ENCODE assay signal across 16 mouse cellular contexts in the genomic region with DNA sequence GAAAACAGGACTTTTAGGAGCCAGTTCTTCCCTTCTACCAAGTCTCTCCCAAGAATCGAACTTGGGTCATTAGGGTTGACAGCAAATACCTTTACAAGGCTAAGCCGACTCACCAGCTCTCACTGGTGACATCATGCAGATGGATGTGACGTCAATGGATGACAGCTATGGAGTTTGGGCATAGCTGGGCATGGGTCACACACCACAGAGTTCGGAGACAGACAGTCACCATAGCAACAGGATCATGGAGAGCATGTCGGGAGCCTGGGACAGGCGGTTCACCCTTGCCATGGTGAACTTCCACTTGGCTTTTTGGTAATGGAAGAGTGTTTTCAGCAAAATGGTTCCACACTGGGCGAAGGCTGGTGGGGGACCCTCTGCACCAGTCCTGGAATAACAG.
DNase-seq lines count a peak whose midpoint lies in the region; ATAC-seq and TF ChIP-seq lines count a peak whose summit lies in the region.
"Had no signal": no experiment of that assay in that cellular context is flagged by ENCODE, and none has a peak within 500 bp of the region (broad histone marks: within the 10 kb centered on the region; RNA-seq: fewer than 3 reads in every experiment).

No protein-coding gene starts in this region.

- peak; percentile 27; the same call in 1 of the 2 replicates for ATAC-seq in forebrain, embryonic 14.5 days
- ATAC-seq in hindbrain, postnatal 0 days = 0 out of 2 replicates have a peak, but pooled peaks have one; percentile 41
- no peak for ATAC-seq in midbrain, postnatal 0 days (ENCODE audit: low FRiP score)
- ATAC-seq: CD4-positive, CD25-positive, alpha-beta regulatory T cell, adult 4 months; lung, postnatal 0 days had no signal

- no peak overlapping the region for H3K9ac ChIP-seq in forebrain, embryonic 14.5 days (ENCODE audit: low read length)
- no peak overlapping the region for H3K9ac ChIP-seq in hindbrain, postnatal 0 days (replicated peaks; ENCODE audit: low read length)
- H3K9ac ChIP-seq in midbrain, postnatal 0 days (replicated peaks; ENCODE audit: low read length, poor library complexity, severe bottlenecking) = no peak overlapping the region
- H3K9ac ChIP-seq: stomach, embryonic 15.5 days had no signal

- H3K27ac ChIP-seq in embryonic facial prominence, embryonic 10.5 days (replicated peaks) = peak overlapping the region; percentile 78
- H3K27ac ChIP-seq in forebrain, embryonic 14.5 days (ENCODE audit: low read depth, low read length) = peak overlapping the region; percentile 33; the same call in 1 of the 2 replicates
- no peak overlapping the region for H3K27ac ChIP-seq in hindbrain, postnatal 0 days
- H3K27ac ChIP-seq in midbrain, postnatal 0 days (ENCODE audit: low read depth, low read length) = peak overlapping the region; percentile 49; the same call in 1 of the 2 replicates
- no peak overlapping the region for H3K27ac ChIP-seq in left cerebral cortex, adult 2 months
- H3K27ac ChIP-seq: stomach, embryonic 15.5 days had no signal

- no peak for TF ChIP-seq CTCF in hindbrain, postnatal 0 days (IDR thresholded peaks at IDR 0.05; ENCODE audit: low read depth)
- TF ChIP-seq CTCF in midbrain, postnatal 0 days (IDR thresholded peaks at IDR 0.05) = no peak
- TF ChIP-seq CTCF in left cerebral cortex, adult 2 months (IDR thresholded peaks at IDR 0.05) = no peak

- H3K36me3 ChIP-seq in embryonic facial prominence, embryonic 10.5 days (replicated peaks) = no peaks in the 10 kb centered on the region
- H3K36me3 ChIP-seq in forebrain, embryonic 14.5 days (ENCODE audit: control insufficient read depth, insufficient read depth, low read length) = no peaks in the 10 kb centered on the region
- no peaks in the 10 kb centered on the region for H3K36me3 ChIP-seq in hindbrain, postnatal 0 days (ENCODE audit: insufficient read depth, low read length)
- H3K36me3 ChIP-seq in midbrain, postnatal 0 days (ENCODE audit: insufficient read depth, low read length) = no peaks in the 10 kb centered on the region
- H3K36me3 ChIP-seq: heart, embryonic 10.5 days; stomach, embryonic 15.5 days had no signal

- WGBS in embryonic facial prominence, embryonic 10.5 days = 68% methylated on average over 7 of the region's 7 CpGs
- 42% methylated on average over 7 of the region's 7 CpGs for WGBS in forebrain, embryonic 14.5 days
- WGBS in hindbrain, postnatal 0 days = 46% methylated on average over 7 of the region's 7 CpGs
- WGBS in midbrain, postnatal 0 days = 39% methylated on average over 7 of the region's 7 CpGs

- peaks cover 44% of the 10 kb centered on the region for H3K4me1 ChIP-seq in embryonic facial prominence, embryonic 10.5 days
- H3K4me1 ChIP-seq in forebrain, embryonic 14.5 days (ENCODE audit: control insufficient read depth, insufficient read depth, low read length) = peaks cover 20% of the 10 kb centered on the region
- peaks cover 15% of the 10 kb centered on the region; the same call in 1 of the 2 replicates for H3K4me1 ChIP-seq in hindbrain, postnatal 0 days (ENCODE audit: insufficient read depth, low read length)
- H3K4me1 ChIP-seq in midbrain, postnatal 0 days (ENCODE audit: insufficient read depth, low read length) = peaks cover 11% of the 10 kb centered on the region; the same call in 1 of the 2 replicates

- no peak overlapping the region for H3K4me3 ChIP-seq in embryonic facial prominence, embryonic 10.5 days
- H3K4me3 ChIP-seq in forebrain, embryonic 14.5 days (ENCODE audit: low read depth, low read length) = no peak overlapping the region
- H3K4me3 ChIP-seq in hindbrain, postnatal 0 days (ENCODE audit: low read length) = no peak overlapping the region
- H3K4me3 ChIP-seq in midbrain, postnatal 0 days (ENCODE audit: low read depth, low read length) = no peak overlapping the region
- no peak overlapping the region for H3K4me3 ChIP-seq in left cerebral cortex, adult 2 months
- H3K4me3 ChIP-seq: heart, embryonic 10.5 days; stomach, embryonic 15.5 days had no signal

- DNase-seq in embryonic facial prominence, embryonic 10.5 days (ENCODE audit: low spot score) = no peak
- peak; percentile 32 for DNase-seq in forebrain, embryonic 14.5 days (ENCODE audit: low spot score)
- DNase-seq in hindbrain, postnatal 0 days (ENCODE audit: low spot score) = peak; percentile 18
- DNase-seq in midbrain, postnatal 0 days (ENCODE audit: low spot score) = no peak
- DNase-seq in left cerebral cortex, adult 2 months (ENCODE audit: extremely low spot score in 1 of 2, low spot score in 2 of 2) = no peak
- DNase-seq in layer of hippocampus, postnatal 25 days (ENCODE audit: extremely low spot score in 1 of 2, low spot score in 1 of 2) = no peak
- DNase-seq in right cerebral cortex, postnatal 10 days (ENCODE audit: low spot score in 2 of 2) = no peak
- no peak for DNase-seq in testis, postnatal 14 days (ENCODE audit: low spot score)
- DNase-seq: adrenal gland, adult 2 months; layer of hippocampus, adult 9-11 months; liver; right cerebral cortex, postnatal 14 days had no signal

- intact Hi-C loops in left cerebral cortex, adult 2 months (cut with DNase I) = no loop called here

- H3K4me2 ChIP-seq in forebrain, embryonic 14.5 days (ENCODE audit: low read length) = no peak overlapping the region
- no peak overlapping the region for H3K4me2 ChIP-seq in hindbrain, postnatal 0 days (ENCODE audit: low read depth, low read length)
- no peak overlapping the region for H3K4me2 ChIP-seq in midbrain, postnatal 0 days (ENCODE audit: low read depth, low read length, poor library complexity, severe bottlenecking)
- H3K4me2 ChIP-seq: stomach, embryonic 15.5 days had no signal

- 0 out of 2 replicates have a peak, but pooled peaks cover 11% of the 10 kb centered on the region for H3K27me3 ChIP-seq in embryonic facial prominence, embryonic 10.5 days (replicated peaks; ENCODE audit: low read depth, poor library complexity, severe bottlenecking)
- no peaks in the 10 kb centered on the region for H3K27me3 ChIP-seq in forebrain, embryonic 14.5 days (replicated peaks; ENCODE audit: control insufficient read depth, insufficient read depth, low read length)
- no peaks in the 10 kb centered on the region for H3K27me3 ChIP-seq in hindbrain, postnatal 0 days (ENCODE audit: insufficient read depth, low read length)
- H3K27me3 ChIP-seq in midbrain, postnatal 0 days (ENCODE audit: insufficient read depth, low read length) = 0 out of 2 replicates have a peak, but pooled peaks cover 3% of the 10 kb centered on the region
- H3K27me3 ChIP-seq: stomach, embryonic 15.5 days had no signal

- no peaks in the 10 kb centered on the region for H3K9me3 ChIP-seq in embryonic facial prominence, embryonic 10.5 days
- H3K9me3 ChIP-seq in forebrain, embryonic 14.5 days (replicated peaks; ENCODE audit: control insufficient read depth, low read length) = no peaks in the 10 kb centered on the region
- H3K9me3 ChIP-seq in hindbrain, postnatal 0 days (ENCODE audit: low read length) = no peaks in the 10 kb centered on the region
- no peaks in the 10 kb centered on the region for H3K9me3 ChIP-seq in midbrain, postnatal 0 days (ENCODE audit: low read length)
- H3K9me3 ChIP-seq: heart, embryonic 10.5 days; stomach, embryonic 15.5 days had no signal

Comparison
In these comparisons a context has a peak if more than half of its experiments do, and no peak if none do; other contexts are left out.
1. DNase-seq: peak in forebrain, embryonic 14.5 days (single experiment) and hindbrain, postnatal 0 days (single experiment); none in embryonic facial prominence, embryonic 10.5 days (single experiment), midbrain, postnatal 0 days (single experiment), left cerebral cortex, adult 2 months (0 of 2), layer of hippocampus, postnatal 25 days (0 of 2), right cerebral cortex, postnatal 10 days (0 of 2) and testis, postnatal 14 days (single experiment).
2. H3K27ac ChIP-seq: peak in embryonic facial prominence, embryonic 10.5 days (single experiment), forebrain, embryonic 14.5 days (single experiment) and midbrain, postnatal 0 days (single experiment); none in hindbrain, postnatal 0 days (single experiment) and left cerebral cortex, adult 2 months (single experiment).